Mouse (Mus musculus) kidney, adult 2 months (tissue): Measurements from ENCODE around the gene Sidt1. TPM values are rescaled to one million over a fixed set of nuclear protein-coding genes. Genes with fewer than 3 reads are reported as not detected.

ENCODE experiments used
- DNase-seq: peaks from one replicate; pipeline ENCODE4 v3.0.0; 2021
- H3K27ac ChIP-seq: fragments of 200-500 bp; 2 replicates; pipeline ENCODE4 v1.5.1; 2012; ENCODE audit warnings: low read depth, low read length, control low read depth, inconsistent platforms; ENCODE audit not compliant: insufficient read depth
- H3K27me3 ChIP-seq: fragments of 200-500 bp; replicated peaks from 2 replicates; pipeline ENCODE4 v1.6.1; 2012; ENCODE audit warnings: mild to moderate bottlenecking, moderate library complexity, low read length, inconsistent platforms; ENCODE audit not compliant: control insufficient read depth, insufficient read depth
- H3K36me3 ChIP-seq: fragments of 200-500 bp; 2 replicates; pipeline ENCODE4 v1.6.1; 2012; ENCODE audit warnings: mild to moderate bottlenecking, moderate library complexity, low read length, inconsistent platforms; ENCODE audit not compliant: control insufficient read depth, insufficient read depth
- H3K4me1 ChIP-seq: fragments of 200-500 bp; 2 replicates; pipeline ENCODE4 v1.6.1; 2011; ENCODE audit warnings: low read length; ENCODE audit not compliant: control insufficient read depth, insufficient read depth
- H3K4me3 ChIP-seq: fragments of 200-500 bp; 2 replicates; pipeline ENCODE4 v1.5.1; 2011; ENCODE audit warnings: mild to moderate bottlenecking, low read depth, low read length, control low read depth; ENCODE audit not compliant: insufficient read depth
- CTCF ChIP-seq: fragments of 200-500 bp; conservative IDR thresholded peaks from 2 replicates; pipeline ENCODE4 v1.5.1; 2011; ENCODE audit warnings: low read depth, mild to moderate bottlenecking, control low read depth, low read length, moderate library complexity, mixed read lengths; ENCODE audit not compliant: insufficient read depth, insufficient read length
- POLR2A ChIP-seq: fragments of 200-500 bp; IDR thresholded peaks from one replicate; pipeline ENCODE4 v1.6.1; 2011; ENCODE audit warnings: low read depth, low read length, control low read depth
- WGBS: fragments of 180-500 bp; shearing (Covaris S2); methylation state at CpG from one replicate; pipeline ENCODE4 v1.1.7; 2018; 5-methylcytosine and 5-hydroxymethylcytosine counted together
- polyA plus RNA-seq: library from polyadenylated mRNA; depleted of rRNA; stranded (reverse); fragments of >200 nt; gene quantifications from 2 replicates; pipeline ENCODE4 v1.2.3, GENCODE M21; 2012; rRNA removed

Sidt1 gene
- polyA plus RNA-seq = 0.53 and 1.6 TPM in 2 replicates

DNA sequence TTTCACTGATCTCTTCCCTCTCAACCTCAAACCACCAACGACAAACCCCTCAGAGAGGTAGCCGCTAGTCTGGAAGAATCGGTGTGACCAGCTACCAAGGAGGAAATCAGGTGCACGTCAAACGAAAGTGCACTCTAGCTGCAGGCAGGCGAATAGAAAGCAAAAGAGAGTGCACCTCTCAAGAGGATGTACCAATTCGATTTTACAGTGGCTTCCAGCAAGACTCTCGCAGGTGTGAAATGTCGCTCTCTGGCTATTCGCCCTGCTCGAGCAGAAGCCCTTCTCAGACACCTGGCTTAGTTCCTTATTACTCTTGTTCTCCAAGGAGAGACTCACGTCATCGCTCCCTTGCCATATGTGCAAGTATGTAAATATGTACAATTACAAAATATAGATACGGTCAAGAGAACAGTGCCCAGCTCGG lies at the start of gene Sidt1:
Gene Sidt1 (minus strand): TSS at position 336 of the 424 bp plus-strand sequence.
- H3K27ac ChIP-seq = no peak within 1 kb of the TSS

DNA sequence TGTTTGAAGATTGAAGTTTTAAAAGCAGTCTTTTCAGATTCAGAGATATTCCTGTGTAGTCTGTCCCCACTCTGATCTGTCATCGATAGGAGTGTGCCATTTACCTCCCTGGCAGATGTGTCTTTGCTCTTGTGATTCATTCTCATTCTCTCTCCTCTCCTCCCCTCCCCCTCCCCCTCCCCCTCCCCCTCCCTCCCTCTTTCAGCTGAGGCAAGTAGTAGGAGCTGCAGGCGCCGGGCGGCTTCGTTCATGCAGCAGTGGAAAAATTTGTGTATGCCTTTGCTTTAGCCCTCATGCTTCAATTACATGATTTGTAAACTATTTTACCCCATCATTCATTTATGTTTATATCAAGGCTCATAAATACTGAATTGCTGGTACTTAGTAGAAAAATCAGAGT lies 48.6 kb upstream of the Sidt1 start:
- no peak overlapping the region for H3K4me3 ChIP-seq
- DNase-seq = no peak
- no peaks in the 10 kb centered on the region for H3K27me3 ChIP-seq
- H3K27ac ChIP-seq = no peak overlapping the region
- H3K36me3 ChIP-seq = no peaks in the 10 kb centered on the region
- 82% methylated on average over 5 of the region's 5 CpGs for WGBS
- TF ChIP-seq POLR2A = no peak
- TF ChIP-seq CTCF = no peak
- no peaks in the 10 kb centered on the region for H3K4me1 ChIP-seq

More for the DNA sequence above, at the start of gene Sidt1:
- 9% methylated on average over 15 of the region's 15 CpGs for WGBS
- H3K27me3 ChIP-seq = no peaks in the 10 kb centered on the region
- H3K4me1 ChIP-seq = no peaks in the 10 kb centered on the region
- no peak for TF ChIP-seq CTCF
- TF ChIP-seq POLR2A = no peak
- peak; percentile 14 for DNase-seq
- peak within 1 kb of the TSS; percentile 45 for H3K4me3 ChIP-seq
- no peaks in the 10 kb centered on the region for H3K36me3 ChIP-seq

DNA sequence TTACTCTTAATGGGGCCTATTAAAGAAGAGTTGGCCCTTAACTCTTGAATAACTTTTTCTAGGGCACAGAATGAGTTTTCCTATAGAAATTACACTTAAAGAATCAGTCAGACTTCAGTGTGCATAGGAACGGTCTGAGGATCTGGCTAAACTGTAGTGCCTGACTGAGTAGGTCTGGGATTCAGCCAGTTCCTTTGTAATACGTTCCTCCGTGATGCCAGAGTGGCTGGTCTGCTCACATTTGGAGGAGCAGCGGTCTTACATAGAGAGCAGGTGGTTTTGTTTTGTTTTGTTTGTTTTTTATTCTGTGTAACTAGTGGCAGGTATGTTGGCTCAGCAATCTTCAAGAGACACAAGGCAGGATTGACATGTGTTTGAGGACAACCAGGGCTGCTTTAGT lies 47.0 kb upstream of the Sidt1 start:
- no peak overlapping the region for H3K27ac ChIP-seq
- no peaks in the 10 kb centered on the region for H3K27me3 ChIP-seq
- 86% methylated on average over 4 of the region's 4 CpGs for WGBS
- no peaks in the 10 kb centered on the region for H3K4me1 ChIP-seq
- no peak for TF ChIP-seq CTCF
- TF ChIP-seq POLR2A = no peak
- no peaks in the 10 kb centered on the region for H3K36me3 ChIP-seq
- DNase-seq = no peak
- no peak overlapping the region for H3K4me3 ChIP-seq

DNA sequence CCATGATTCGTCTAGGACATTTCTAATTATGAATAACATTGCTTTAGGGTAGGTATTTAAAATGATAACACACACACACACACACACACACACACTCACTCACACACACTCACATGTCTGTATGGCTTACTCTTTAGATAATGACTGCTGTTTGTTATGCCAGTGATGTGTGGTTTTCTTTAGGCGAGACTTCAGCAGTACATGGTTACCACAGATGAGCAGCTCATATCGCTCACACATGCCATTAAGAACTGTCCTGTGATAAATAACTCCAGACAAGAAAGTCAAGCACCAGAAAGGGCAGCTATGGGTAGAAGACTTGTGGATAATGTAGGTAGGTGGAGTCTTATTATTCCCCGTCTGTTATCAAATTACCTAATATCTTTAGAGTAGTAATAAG lies 42.5 kb upstream of the Sidt1 start:
- TF ChIP-seq CTCF (no peak), POLR2A (no peak)
- peaks cover 3% of the 10 kb centered on the region for H3K36me3 ChIP-seq
- WGBS = 94% methylated on average over 4 of the region's 4 CpGs
- no peaks in the 10 kb centered on the region for H3K4me1 ChIP-seq
- no peak overlapping the region for H3K4me3 ChIP-seq
- no peak for DNase-seq
- H3K27me3 ChIP-seq = no peaks in the 10 kb centered on the region
- H3K27ac ChIP-seq = no peak overlapping the region

DNA sequence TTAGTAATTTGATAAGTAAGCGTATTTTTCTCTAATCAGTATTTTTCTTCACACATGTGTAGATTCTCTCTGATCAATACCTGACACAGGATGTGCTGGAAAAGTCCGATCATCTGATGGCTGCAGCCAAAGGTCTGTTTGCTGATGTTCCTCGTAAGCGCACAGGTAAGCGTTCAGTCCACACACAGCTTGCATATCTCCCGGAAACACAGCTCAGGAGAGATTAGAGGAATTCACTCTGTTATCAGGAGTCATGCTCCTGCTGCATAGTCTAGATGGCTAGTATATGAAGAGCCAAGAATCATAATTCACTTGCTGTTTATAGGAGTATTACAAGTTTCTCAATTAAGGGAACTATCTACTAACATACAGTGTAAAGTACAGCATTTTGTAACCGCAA lies 32.5 kb upstream of the Sidt1 start:
- Histone ChIP-seq H3K4me1 (peaks cover 2% of the 10 kb centered on the region; the same call in 1 of the 2 replicates), H3K27me3 (no peaks in the 10 kb centered on the region), H3K27ac (no peak overlapping the region), H3K36me3 (no peaks in the 10 kb centered on the region), H3K4me3 (no peak overlapping the region)
- TF ChIP-seq POLR2A = no peak
- WGBS = 94% methylated on average over 7 of the region's 7 CpGs
- DNase-seq = no peak

DNA sequence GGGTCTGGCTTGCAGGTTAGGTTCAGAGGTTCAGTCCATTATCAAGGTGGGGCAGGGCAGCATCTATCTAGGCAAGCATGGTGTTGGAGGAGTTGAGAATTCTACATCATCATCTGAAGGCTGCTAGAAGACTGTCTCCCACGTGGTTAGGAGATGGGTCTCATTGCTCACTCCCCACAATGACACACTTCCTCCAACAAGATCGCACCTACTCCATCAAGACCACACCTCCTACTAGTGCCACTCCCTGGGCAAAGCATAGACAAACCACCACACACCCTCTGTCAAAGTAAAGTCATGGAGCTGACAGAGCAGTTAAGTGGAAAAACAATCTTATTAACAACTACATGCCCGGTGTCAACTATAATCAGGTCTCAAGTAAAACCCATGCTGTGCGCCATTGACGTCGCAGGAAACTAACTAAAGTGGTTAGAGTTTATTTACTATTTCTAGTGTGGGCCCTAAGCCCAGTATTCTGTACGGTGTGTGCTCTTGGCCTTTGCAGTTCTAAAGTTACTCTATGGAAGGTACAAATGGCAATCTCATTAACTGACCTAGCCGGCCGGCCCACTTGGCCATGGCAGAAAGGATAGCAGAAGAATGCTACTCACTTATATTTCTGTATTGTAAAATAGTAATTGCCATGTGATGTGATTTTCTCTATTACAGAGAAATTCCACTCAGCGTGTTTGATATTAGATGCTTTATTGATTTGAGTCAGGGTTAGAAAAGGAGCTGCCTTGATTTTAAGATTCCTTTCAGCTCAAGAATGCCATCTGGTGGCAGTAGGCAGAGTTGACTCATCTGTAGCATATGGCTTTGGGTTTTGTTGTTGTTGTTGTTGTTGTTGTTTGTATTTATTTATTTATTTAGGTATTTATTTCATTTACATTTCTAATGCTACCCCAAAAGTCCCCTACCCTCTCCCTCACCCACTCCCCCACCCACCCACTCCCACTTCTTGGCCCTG lies 29.2 kb upstream of the Sidt1 start:
- Histone ChIP-seq H3K4me1 (peaks cover 6% of the 10 kb centered on the region; the same call in 1 of the 2 replicates), H3K27ac (no peak overlapping the region), H3K4me3 (no peak overlapping the region), H3K27me3 (no peaks in the 10 kb centered on the region), H3K36me3 (no peaks in the 10 kb centered on the region; the same call in none of the 2 replicates)
- DNase-seq = peak; percentile 55
- WGBS = 75% methylated on average over 10 of the region's 10 CpGs
- TF ChIP-seq POLR2A = no peak
- TF ChIP-seq CTCF = peak; percentile 27; the same call in 1 of the 2 replicates

DNA sequence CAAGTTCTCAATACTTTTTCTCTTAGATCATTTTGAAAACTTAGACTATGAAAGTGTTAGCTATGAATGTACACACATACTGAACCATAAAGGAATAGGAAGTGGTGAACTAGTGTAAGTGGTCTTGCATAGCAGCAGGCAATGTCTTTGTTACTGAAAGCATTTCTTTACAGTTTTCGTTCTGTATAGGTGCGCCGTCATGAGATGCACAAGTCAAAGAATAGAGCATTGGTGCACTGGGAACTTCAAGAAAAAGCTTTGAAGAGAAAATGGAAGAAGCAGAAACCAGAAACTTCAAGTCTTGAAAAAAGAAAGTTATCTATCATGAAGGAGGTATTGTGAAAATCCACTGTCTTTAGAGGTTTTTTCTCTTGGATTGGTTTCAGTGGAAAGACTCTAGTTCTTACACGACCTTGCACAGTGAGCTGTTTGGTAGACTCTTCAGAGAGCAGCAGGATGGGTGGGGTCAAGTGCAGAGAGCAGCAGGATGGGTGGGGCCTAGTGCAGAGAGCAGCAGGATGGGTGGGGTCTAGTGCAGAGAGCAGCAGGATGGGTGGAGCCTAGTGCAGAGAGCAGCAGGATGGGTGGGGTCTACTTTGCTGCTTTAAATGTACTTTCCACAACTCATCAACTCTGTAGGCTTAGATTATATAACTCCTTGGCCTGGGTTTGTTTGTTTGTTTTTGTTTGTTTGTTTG lies 24.7 kb upstream of the Sidt1 start:
- Histone ChIP-seq H3K27ac (no peak overlapping the region), H3K4me1 (peaks cover 6% of the 10 kb centered on the region; the same call in 1 of the 2 replicates), H3K27me3 (no peaks in the 10 kb centered on the region), H3K36me3 (no peaks in the 10 kb centered on the region; the same call in none of the 2 replicates), H3K4me3 (no peak overlapping the region)
- 72% methylated on average over 4 of the region's 4 CpGs for WGBS
- TF ChIP-seq CTCF (no peak), POLR2A (no peak)
- peak; percentile 72 for DNase-seq
